Mouse (Mus musculus): ENCODE measurements around the gene Coa7.

DNA sequence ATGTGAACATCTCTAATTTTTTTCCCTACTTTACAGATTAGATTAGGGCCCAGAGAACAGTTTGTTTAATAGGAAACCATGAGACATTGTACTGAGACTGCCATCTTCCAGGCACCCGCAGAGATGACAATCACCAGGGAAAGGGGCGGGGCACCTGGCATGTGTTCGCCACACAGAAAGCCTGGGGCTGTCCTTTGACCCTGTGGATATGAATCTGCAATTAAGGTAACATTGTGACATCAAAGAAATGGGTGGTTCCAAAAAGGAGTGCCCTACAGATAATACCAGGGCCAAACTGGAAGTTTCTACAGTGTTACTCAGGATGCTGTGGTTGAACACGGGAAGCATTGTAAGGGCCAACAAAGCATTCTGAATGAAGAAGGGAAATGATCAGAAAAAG is 42.5 kb downstream of the Coa7 start:
- TF ChIP-seq CTCF (IDR thresholded peaks at IDR 0.05; ENCODE audit: borderline replicate concordance, insufficient read depth, low read length) (no peak), POLR2A (IDR thresholded peaks at IDR 0.05; ENCODE audit: low read depth, low read length) (no peak)

All from embryonic fibroblast, embryonic 13.5 days (primary cell).